Mouse (Mus musculus): Measurements from ENCODE around the gene Cdan1. TPM values are rescaled to one million over a fixed set of nuclear protein-coding genes. Genes with fewer than 3 reads are reported as not detected.
A peak's percentile ranks its signal among the peaks of the same experiment; 100 is the strongest.
"Not testable (repeated sequence)": the region's sequence is repeated elsewhere in the genome, so short reads cannot be mapped to it uniquely, and the experiment has no call there.

The Cdan1 gene
- total RNA-seq, 2 experiments from 2014 or later: 13.8 to 15.6 TPM

DNA sequence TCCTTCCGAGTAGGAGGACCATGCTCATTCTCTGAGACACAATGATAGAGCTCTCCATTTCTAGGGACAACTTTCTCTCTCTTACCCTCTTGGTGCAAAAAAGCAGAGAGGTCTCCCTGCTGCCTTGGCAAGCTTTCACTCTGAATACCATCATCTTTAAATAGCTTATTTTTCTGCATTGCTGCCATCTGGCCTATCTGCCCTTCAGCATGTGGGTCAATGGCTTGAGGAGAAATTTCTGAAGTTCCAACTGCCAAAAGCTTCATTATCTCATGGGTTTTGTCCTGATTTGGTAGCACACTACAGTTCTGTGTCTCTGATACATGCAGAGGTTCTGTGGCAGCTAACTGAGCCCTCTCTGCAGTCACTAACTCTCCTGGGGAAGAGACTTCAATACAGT, 104.4 kb downstream of the Cdan1 start:
- no peak for DNase-seq

DNA sequence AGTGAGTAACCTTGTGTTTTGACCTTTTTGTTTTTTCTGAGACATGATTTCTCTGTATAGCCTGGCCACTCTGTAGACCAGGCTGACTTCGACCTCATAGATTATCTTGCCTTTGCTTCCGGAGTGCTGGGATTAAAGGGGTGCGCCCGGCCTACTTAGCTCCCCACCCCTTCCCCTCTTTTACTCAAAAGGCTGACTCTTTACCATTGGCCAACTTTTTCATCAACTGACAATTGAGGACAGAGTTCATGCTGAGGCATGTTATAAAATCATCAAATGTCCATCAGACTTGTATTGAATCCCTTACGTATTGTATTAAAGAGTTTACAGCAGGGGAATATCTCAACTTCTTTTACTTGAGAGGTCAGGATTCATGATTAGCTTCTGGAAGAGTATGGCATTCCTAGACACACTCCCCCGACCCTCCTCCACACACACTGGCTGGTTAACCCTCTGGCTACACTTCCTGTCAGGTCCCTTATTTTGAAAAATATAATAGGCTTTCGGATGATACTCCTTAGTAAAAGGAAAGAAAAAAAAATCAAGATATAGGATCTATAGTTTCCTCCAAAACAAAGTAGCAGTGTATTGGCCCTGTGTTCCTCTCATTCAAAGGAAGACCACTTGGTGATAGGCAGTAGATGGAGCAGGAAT, 117.9 kb downstream of the Cdan1 start:
- DNase-seq: no peak

GRCm38 (mm10) chr2:120731167-120731862, 118.6 kb downstream of the Cdan1 start:
- DNase-seq: peak; percentile 97 to 98

DNA sequence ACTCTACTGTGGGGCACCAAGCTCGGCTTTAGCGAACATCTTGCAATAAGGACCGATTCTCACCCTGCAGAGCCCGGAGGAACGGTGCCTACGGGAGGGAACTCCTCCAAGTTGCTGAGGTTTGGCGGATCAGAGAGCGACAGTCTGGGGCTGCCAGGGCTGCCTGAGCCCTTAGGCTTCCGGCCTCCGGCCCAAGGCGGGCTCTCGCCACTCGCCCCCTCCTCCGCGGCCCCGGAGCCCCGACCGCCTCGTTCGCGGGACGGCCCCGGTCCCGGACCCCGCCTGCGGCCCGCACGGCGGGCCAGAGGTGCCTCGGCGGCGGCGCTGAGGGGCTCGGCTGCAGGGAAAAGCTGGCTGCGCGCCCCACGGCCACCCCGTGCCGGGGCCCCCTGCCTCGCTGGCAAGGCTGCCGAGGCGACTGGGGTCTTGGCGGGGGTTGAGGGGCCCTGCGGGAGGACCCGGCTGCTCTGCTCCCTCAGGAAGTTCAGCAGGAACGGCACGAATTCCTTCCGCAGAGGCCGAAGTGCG, 119.2 kb downstream of the Cdan1 start:
- peak; percentile 25 to 42 for DNase-seq

DNA sequence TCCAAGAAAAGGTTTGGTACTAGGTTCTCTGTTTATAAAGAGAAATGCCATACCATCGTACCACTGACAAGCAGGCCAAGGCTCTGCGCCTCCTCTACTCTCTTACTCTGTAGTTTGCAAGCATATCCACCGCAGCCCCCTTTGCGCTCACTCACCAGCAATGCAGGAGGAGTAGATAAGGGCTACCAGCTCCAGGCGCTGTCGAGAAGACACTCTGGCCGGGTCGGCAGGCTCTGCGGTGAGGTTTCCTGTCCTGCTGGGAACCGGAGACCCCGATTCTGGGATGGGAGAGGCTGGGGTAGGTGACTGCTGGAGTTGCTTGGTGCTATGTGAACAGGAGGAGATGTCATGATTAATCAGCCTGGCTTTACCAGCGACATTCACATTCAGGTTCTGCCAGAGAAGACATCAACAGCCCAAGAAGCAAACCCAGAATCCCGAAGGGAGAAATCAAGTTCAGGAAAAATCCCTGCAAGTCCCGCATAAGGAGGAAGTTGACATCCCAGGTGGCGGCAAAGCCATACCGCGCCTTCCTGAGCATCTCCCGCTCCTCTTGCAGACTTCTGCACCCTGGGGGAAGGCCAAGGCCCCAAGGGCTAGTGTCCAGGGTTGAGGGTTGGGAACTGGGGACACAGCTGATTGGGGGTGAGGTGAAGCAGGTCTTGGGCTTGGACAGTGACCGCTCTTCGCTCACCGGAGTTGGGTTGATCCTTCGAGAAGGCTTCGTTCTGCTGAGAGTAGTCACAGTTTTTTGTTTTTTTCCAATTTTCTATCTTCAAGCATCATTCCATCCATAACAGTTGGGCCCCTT, 119.9 kb downstream of the Cdan1 start:
- peak in 1 of 2 experiments; percentile 24 for DNase-seq

- no peak for DNase-seq
Measured at GRCm38 (mm10) chr2:120724176-120724575, 125.8 kb downstream of the Cdan1 start.

GRCm38 (mm10) chr2:120723621-120724020, 126.3 kb downstream of the Cdan1 start:
- no peak for DNase-seq

DNA sequence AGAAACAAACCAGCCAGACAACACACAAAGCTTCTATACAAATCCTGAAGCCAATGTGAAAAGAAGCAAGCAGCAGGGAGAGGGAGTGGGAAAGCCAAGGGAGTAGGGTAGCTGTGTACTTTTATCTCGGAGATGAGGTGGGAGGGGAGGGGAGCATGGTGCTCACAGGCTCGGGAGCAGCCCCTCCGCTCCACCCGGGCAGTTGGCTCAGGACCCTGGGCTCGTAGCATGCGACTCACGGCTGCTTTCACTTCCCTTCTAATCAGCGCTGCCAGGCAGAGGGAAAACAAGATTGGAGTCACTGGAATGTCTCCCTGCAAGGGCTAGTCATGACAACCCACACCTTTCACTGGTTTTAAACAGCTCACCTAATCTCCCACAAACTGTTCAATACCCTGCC, 127.4 kb downstream of the Cdan1 start:
- DNase-seq: no peak

- no peak for DNase-seq
Measured at GRCm38 (mm10) chr2:120721911-120722310, 128.0 kb downstream of the Cdan1 start.

GRCm38 (mm10) chr2:120720821-120721220, 129.1 kb downstream of the Cdan1 start:
- DNase-seq: no peak

DNA sequence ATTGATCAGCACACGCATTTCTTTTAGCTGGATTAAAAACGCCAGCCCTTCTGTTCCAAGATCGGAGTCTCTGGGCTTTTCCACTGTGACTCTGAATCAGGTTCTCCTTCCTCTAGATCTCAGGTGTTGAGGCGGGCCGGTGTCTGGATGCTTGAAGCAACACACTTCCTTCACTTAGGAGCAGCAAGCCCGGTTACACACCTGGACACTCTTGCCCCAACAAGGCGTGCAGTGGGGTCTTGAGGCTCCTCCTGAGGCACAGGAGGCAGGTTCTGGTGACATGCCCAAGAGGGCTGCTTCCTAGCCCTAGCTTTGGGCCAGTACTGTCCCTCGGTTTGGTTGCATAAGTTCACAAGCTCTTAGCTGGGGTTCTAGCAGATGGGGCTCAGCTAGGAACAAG, 131.4 kb downstream of the Cdan1 start:
- no peak for DNase-seq

- DNase-seq: no peak
Measured at GRCm38 (mm10) chr2:120713441-120713840, 136.5 kb downstream of the Cdan1 start.

DNA sequence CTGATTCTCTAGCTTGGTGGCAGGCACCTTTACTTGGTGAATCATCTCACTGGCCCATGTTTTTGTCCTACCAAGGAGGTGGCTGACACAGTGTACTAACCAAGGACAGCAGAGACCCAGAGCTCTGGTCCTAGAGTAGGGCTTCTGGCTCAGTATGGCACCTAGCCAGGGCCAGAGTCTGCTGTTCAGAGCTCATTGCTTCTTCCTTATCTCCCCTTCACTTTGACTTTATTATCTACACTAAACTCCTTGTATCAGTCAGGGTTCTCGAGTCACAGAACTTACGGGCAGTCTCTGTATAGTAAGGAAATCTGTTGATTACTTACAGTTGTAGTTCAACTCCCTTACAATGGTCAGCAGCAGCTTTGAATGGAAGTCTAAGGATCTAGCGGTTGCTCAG, 139.0 kb downstream of the Cdan1 start:
- DNase-seq: peak; percentile 26 to 78

DNA sequence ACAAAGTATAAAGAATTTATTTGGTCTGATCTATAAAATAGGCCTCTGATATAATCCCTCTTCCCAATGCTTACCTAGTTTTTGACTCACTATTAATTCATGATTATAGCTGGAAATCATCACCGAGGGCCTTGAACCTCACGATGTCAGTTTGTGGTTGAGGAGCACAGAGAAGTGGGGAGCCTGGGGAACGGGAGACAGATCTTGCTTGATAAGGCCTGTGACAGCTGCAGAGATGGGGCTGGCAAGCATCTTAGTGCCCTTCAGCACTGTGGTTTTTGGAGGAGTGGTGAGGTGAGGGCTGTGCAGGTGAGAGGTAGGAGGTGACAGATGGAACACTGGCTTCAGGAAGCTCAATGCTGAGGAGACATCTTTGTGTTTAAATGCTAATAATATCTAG, 139.8 kb downstream of the Cdan1 start:
- DNase-seq: no peak

GRCm38 (mm10) chr2:120707041-120707440, 142.9 kb downstream of the Cdan1 start:
- no peak for DNase-seq

GRCm38 (mm10) chr2:120702675-120703074, 147.3 kb downstream of the Cdan1 start:
- DNase-seq: no peak

DNA sequence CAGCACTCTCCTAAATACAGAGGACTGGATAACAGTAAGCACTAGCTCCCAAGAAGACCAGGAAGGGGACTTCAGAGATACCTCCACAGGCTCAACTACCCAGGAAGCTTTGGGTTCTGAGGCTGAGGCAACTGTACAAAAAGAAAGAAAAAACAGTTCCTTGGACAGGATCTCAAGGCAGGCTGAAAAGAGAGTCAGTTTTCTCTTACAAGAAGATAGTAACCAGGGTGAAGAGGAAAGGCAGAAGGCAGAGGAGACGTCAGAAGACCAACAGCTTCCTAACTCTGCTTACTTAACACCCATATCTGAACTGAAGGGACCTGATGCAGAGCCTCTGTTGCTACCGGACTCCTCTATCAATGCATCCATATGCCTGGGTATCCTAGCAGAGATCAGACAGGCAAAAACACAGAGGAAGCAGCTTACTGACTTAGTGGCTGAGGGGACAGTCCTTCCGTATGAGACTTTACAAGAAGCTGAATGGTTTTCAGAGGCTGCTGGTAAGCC, 149.5 kb downstream of the Cdan1 start:
- DNase-seq: no peak

- no peak for DNase-seq
Measured at GRCm38 (mm10) chr2:120697767-120698166, 152.2 kb downstream of the Cdan1 start.

DNA sequence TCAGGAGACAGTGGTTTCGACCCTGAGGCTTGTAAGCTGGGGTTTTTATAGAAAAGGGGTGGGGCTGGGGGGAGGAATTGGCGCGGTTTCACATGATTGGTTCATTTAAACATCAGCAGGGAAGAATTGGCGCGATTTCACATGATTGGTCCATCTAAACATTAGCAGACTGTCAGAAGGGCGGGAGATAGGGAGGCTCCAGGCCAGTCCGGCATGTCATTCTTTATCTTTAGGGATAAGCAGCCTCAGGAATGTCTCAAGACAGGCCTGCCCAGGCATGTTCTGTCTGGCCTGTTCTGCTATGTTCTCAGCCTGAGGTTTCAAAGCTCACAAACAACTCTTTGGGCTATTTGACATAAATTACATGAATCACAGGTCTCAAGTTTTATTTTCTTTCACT, 168.8 kb downstream of the Cdan1 start:
- DNase-seq: not testable (repeated sequence)

DNA sequence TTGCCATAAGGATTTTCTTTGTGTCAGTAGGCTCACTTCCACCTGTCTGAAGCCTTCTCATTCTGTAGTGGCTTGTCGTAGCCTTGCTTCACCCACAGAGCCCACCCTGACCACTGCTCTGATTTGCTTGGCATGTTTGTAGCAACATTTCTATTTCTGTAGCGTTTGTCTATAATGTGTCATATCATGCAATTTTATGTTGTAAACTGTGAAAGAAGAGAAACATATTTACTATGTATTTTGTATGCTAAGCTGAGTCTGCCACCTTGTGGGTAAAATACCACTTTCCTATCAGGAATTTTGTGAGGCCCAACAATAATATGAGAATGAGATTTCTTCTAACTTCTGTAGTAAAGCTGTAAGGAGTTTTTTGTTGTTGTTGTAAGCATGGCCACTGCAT, 179.7 kb downstream of the Cdan1 start:
- no peak for DNase-seq

GRCm38 (mm10) chr2:120667446-120667845, 182.5 kb downstream of the Cdan1 start:
- peak; percentile 30 to 42 for DNase-seq
